Mouse (Mus musculus) kidney, adult 2 months (tissue): Measurements from ENCODE around the gene Jrkl. TPM values are rescaled to one million over a fixed set of nuclear protein-coding genes. Genes with fewer than 3 reads are reported as not detected.

Experiments used
- DNase-seq: peaks from one replicate; pipeline ENCODE4 v3.0.0; 2021
- H3K27ac ChIP-seq: fragments of 200-500 bp; 2 replicates; pipeline ENCODE4 v1.5.1; 2012; ENCODE audit warnings: low read depth, low read length, control low read depth, inconsistent platforms; ENCODE audit not compliant: insufficient read depth
- H3K27me3 ChIP-seq: fragments of 200-500 bp; replicated peaks from 2 replicates; pipeline ENCODE4 v1.6.1; 2012; ENCODE audit warnings: mild to moderate bottlenecking, moderate library complexity, low read length, inconsistent platforms; ENCODE audit not compliant: control insufficient read depth, insufficient read depth
- H3K36me3 ChIP-seq: fragments of 200-500 bp; 2 replicates; pipeline ENCODE4 v1.6.1; 2012; ENCODE audit warnings: mild to moderate bottlenecking, moderate library complexity, low read length, inconsistent platforms; ENCODE audit not compliant: control insufficient read depth, insufficient read depth
- H3K4me1 ChIP-seq: fragments of 200-500 bp; 2 replicates; pipeline ENCODE4 v1.6.1; 2011; ENCODE audit warnings: low read length; ENCODE audit not compliant: control insufficient read depth, insufficient read depth
- H3K4me3 ChIP-seq: fragments of 200-500 bp; 2 replicates; pipeline ENCODE4 v1.5.1; 2011; ENCODE audit warnings: mild to moderate bottlenecking, low read depth, low read length, control low read depth; ENCODE audit not compliant: insufficient read depth
- CTCF ChIP-seq: fragments of 200-500 bp; conservative IDR thresholded peaks from 2 replicates; pipeline ENCODE4 v1.5.1; 2011; ENCODE audit warnings: low read depth, mild to moderate bottlenecking, control low read depth, low read length, moderate library complexity, mixed read lengths; ENCODE audit not compliant: insufficient read depth, insufficient read length
- POLR2A ChIP-seq: fragments of 200-500 bp; IDR thresholded peaks from one replicate; pipeline ENCODE4 v1.6.1; 2011; ENCODE audit warnings: low read depth, low read length, control low read depth
- WGBS: fragments of 180-500 bp; shearing (Covaris S2); methylation state at CpG from one replicate; pipeline ENCODE4 v1.1.7; 2018; 5-methylcytosine and 5-hydroxymethylcytosine counted together
- polyA plus RNA-seq: library from polyadenylated mRNA; depleted of rRNA; stranded (reverse); fragments of >200 nt; gene quantifications from 2 replicates; pipeline ENCODE4 v1.2.3, GENCODE M21; 2012

The Jrkl gene
- polyA plus RNA-seq, 1 experiment = 0.91 TPM

- H3K27ac ChIP-seq = peak within 1 kb of the TSS; percentile 76
- 2% methylated on average over 27 of the region's 39 CpGs for WGBS
- DNase-seq = peak; percentile 94
These were observed 1.4 kb upstream of the Jrkl start, which contains the start of gene Ccdc82 for GRCm38 (mm10) chr9:13246815-13247638. Gene Ccdc82, plus strand, starts transcription at chr9:13246955.

GRCm38 (mm10) chr9:13242321-13242720 lies 3.3 kb downstream of the Jrkl start:
- peaks cover 8% of the 10 kb centered on the region; the same call in 1 of the 2 replicates for H3K4me1 ChIP-seq
- no peak for DNase-seq

More at GRCm38 (mm10) chr9:13246815-13247638, 1.4 kb upstream of the Jrkl start, which contains the start of gene Ccdc82:
- TF ChIP-seq POLR2A (peak; percentile 39), CTCF (no peak)
- H3K4me3 ChIP-seq = peak within 1 kb of the TSS; percentile 89
- peaks cover 10% of the 10 kb centered on the region; the same call in 1 of the 2 replicates for H3K4me1 ChIP-seq
- no peaks in the 10 kb centered on the region for H3K27me3 ChIP-seq
- H3K36me3 ChIP-seq = no peaks in the 10 kb centered on the region

GRCm38 (mm10) chr9:13231545-13232216 lies 13.9 kb downstream of the Jrkl start:
- TF ChIP-seq POLR2A = no peak
- peak; percentile 74 for TF ChIP-seq CTCF
- H3K4me3 ChIP-seq = no peak overlapping the region
- no peaks in the 10 kb centered on the region for H3K4me1 ChIP-seq
- peak; percentile 54 for DNase-seq
- H3K27ac ChIP-seq = no peak overlapping the region
- no peaks in the 10 kb centered on the region for H3K36me3 ChIP-seq
- 18% methylated on average over 5 of the region's 5 CpGs for WGBS
- no peaks in the 10 kb centered on the region for H3K27me3 ChIP-seq

More at GRCm38 (mm10) chr9:13242321-13242720, 3.3 kb downstream of the Jrkl start:
- Histone ChIP-seq H3K4me3 (no peak overlapping the region), H3K27me3 (no peaks in the 10 kb centered on the region), H3K27ac (no peak overlapping the region), H3K36me3 (no peaks in the 10 kb centered on the region)
- TF ChIP-seq POLR2A (no peak), CTCF (no peak)

- Histone ChIP-seq H3K36me3 (no peaks in the 10 kb centered on the region), H3K27me3 (no peaks in the 10 kb centered on the region), H3K27ac (no peak overlapping the region), H3K4me1 (no peaks in the 10 kb centered on the region), H3K4me3 (no peak overlapping the region)
- no peak for DNase-seq
- no peak for TF ChIP-seq CTCF
- TF ChIP-seq POLR2A = no peak
- 4% methylated on average over 4 of the region's 4 CpGs for WGBS
These were observed 15.1 kb downstream of the Jrkl start for GRCm38 (mm10) chr9:13230553-13230952.

- DNase-seq = no peak
- TF ChIP-seq POLR2A = no peak
- no peak for TF ChIP-seq CTCF
- 95% methylated on average over 1 of the region's 1 CpGs for WGBS
- Histone ChIP-seq H3K27me3 (no peaks in the 10 kb centered on the region), H3K36me3 (no peaks in the 10 kb centered on the region), H3K4me1 (no peaks in the 10 kb centered on the region), H3K27ac (no peak overlapping the region), H3K4me3 (no peak overlapping the region)
These were observed 19.8 kb downstream of the Jrkl start for GRCm38 (mm10) chr9:13225872-13226271.

- WGBS = 74% methylated on average over 2 of the region's 2 CpGs
- no peak for TF ChIP-seq POLR2A
- H3K4me3 ChIP-seq = no peak overlapping the region
- no peak overlapping the region for H3K27ac ChIP-seq
- no peaks in the 10 kb centered on the region for H3K27me3 ChIP-seq
- no peaks in the 10 kb centered on the region for H3K36me3 ChIP-seq
- DNase-seq = no peak
- H3K4me1 ChIP-seq = no peaks in the 10 kb centered on the region
These were observed 39.3 kb downstream of the Jrkl start for GRCm38 (mm10) chr9:13206369-13206768.

- DNase-seq = no peak
- Histone ChIP-seq H3K4me3 (no peak overlapping the region), H3K27ac (no peak overlapping the region), H3K4me1 (no peaks in the 10 kb centered on the region), H3K27me3 (no peaks in the 10 kb centered on the region), H3K36me3 (no peaks in the 10 kb centered on the region)
- TF ChIP-seq CTCF = no peak
- no peak for TF ChIP-seq POLR2A
- 87% methylated on average over 5 of the region's 5 CpGs for WGBS
These were observed 41.9 kb downstream of the Jrkl start for GRCm38 (mm10) chr9:13203681-13204080.
